Mouse (Mus musculus): ENCODE data around the gene Polr2b. TPM values are rescaled to one million over a fixed set of nuclear protein-coding genes. Genes with fewer than 3 reads are reported as not detected.

The Polr2b gene
- polyA plus RNA-seq, 1 experiment from 2014 or later = 60.9 TPM

- H3K4me1 ChIP-seq (replicated peaks; ENCODE audit: control insufficient read depth, insufficient read depth, low read length) = peaks cover 33% of the 10 kb centered on the region
- H3K27ac ChIP-seq (ENCODE audit: low read length) = peak overlapping the region; percentile 60
- no peak overlapping the region for H3K4me3 ChIP-seq (ENCODE audit: low read length)
- H3K9ac ChIP-seq (ENCODE audit: low read length) = peak overlapping the region; percentile 33; the same call in 1 of the 2 replicates
- no peak overlapping the region for H3K4me2 ChIP-seq (ENCODE audit: low read depth, low read length)
- no peak; the same call in 1 of the 2 replicates for ATAC-seq (ENCODE audit: low read depth)
- no peaks in the 10 kb centered on the region for H3K27me3 ChIP-seq (ENCODE audit: control insufficient read depth, insufficient read depth, low read depth, low read length)
- no peaks in the 10 kb centered on the region for H3K36me3 ChIP-seq (ENCODE audit: control insufficient read depth, insufficient read depth, low read length)
- WGBS = 56% methylated on average over 19 of the region's 19 CpGs
- H3K9me3 ChIP-seq (ENCODE audit: control insufficient read depth, low read length) = no peaks in the 10 kb centered on the region
Observed at GRCm38 (mm10) chr5:77355307-77356265, 45.6 kb downstream of the Polr2b start.

DNA sequence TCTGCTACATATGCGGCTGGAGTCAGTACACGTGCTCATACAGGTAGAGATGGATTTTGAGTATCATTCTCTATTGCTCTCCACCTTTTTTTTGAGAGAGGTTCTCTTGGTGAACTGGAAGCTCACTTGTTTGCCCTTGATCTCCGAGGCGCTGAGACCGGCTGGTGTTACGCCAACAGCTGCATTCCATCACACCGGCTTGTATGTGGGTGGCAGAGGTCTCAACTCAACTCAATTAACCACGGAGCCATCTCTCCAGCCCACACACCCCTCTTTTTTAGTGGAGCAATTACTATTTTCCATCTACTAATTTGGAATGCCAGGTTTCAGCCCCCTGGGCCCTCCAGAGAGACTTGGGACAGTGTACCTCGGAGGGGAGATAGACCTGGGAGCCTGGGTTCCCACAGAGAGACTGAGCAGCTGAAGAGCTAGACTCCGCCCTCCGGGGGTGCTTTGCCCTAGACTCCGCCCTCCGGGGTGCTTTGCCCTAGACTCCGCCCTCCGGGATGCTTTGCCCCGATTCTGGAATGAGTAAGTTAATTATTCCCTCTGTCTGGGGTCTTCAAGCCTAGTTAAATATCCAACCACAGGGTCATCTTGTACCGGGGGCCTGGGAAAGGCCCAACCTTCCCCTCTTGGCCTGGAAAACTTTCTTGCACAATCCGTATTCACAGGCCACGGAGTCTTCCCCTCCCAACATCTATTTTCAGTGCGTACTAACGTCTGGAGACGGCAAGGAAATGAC is 47.6 kb downstream of the Polr2b start:
- H3K9me3 ChIP-seq (ENCODE audit: control insufficient read depth, low read length) = no peaks in the 10 kb centered on the region
- peak overlapping the region; percentile 53 for H3K4me2 ChIP-seq (ENCODE audit: low read depth, low read length)
- H3K27ac ChIP-seq (ENCODE audit: low read length) = peak overlapping the region; percentile 87
- H3K27me3 ChIP-seq (ENCODE audit: control insufficient read depth, insufficient read depth, low read depth, low read length) = no peaks in the 10 kb centered on the region
- H3K9ac ChIP-seq (ENCODE audit: low read length) = peak overlapping the region; percentile 63
- H3K36me3 ChIP-seq (ENCODE audit: control insufficient read depth, insufficient read depth, low read length) = no peaks in the 10 kb centered on the region
- WGBS = 12% methylated on average over 22 of the region's 22 CpGs
- H3K4me1 ChIP-seq (replicated peaks; ENCODE audit: control insufficient read depth, insufficient read depth, low read length) = peaks cover 33% of the 10 kb centered on the region
- peak overlapping the region; percentile 48 for H3K4me3 ChIP-seq (ENCODE audit: low read length)
- peak; percentile 81 for ATAC-seq (ENCODE audit: low read depth)

GRCm38 (mm10) chr5:77358347-77358746 is 48.4 kb downstream of the Polr2b start:
- Histone ChIP-seq H3K4me3 (ENCODE audit: low read length) (peak overlapping the region; percentile 48), H3K9me3 (ENCODE audit: control insufficient read depth, low read length) (no peaks in the 10 kb centered on the region), H3K27me3 (ENCODE audit: control insufficient read depth, insufficient read depth, low read depth, low read length) (no peaks in the 10 kb centered on the region), H3K9ac (ENCODE audit: low read length) (peak overlapping the region; percentile 63), H3K27ac (ENCODE audit: low read length) (peak overlapping the region; percentile 87), H3K4me1 (replicated peaks; ENCODE audit: control insufficient read depth, insufficient read depth, low read length) (peaks cover 33% of the 10 kb centered on the region), H3K36me3 (ENCODE audit: control insufficient read depth, insufficient read depth, low read length) (no peaks in the 10 kb centered on the region), H3K4me2 (ENCODE audit: low read depth, low read length) (peak overlapping the region; percentile 53)
- WGBS = 3% methylated on average over 10 of the region's 10 CpGs
- ATAC-seq (ENCODE audit: low read depth) = peak; percentile 73

GRCm38 (mm10) chr5:77359971-77360370 is 50.0 kb downstream of the Polr2b start:
- Histone ChIP-seq H3K27me3 (ENCODE audit: control insufficient read depth, insufficient read depth, low read depth, low read length) (no peaks in the 10 kb centered on the region), H3K4me3 (ENCODE audit: low read length) (no peak overlapping the region), H3K9ac (ENCODE audit: low read length) (no peak overlapping the region), H3K36me3 (ENCODE audit: control insufficient read depth, insufficient read depth, low read length) (no peaks in the 10 kb centered on the region), H3K4me1 (replicated peaks; ENCODE audit: control insufficient read depth, insufficient read depth, low read length) (peaks cover 25% of the 10 kb centered on the region), H3K9me3 (ENCODE audit: control insufficient read depth, low read length) (no peaks in the 10 kb centered on the region), H3K27ac (ENCODE audit: low read length) (no peak overlapping the region), H3K4me2 (ENCODE audit: low read depth, low read length) (no peak overlapping the region)
- WGBS = 92% methylated on average over 4 of the region's 4 CpGs
- no peak for ATAC-seq (ENCODE audit: low read depth)

- ATAC-seq (ENCODE audit: low read depth) = no peak
- Histone ChIP-seq H3K4me3 (ENCODE audit: low read length) (no peak overlapping the region), H3K36me3 (ENCODE audit: control insufficient read depth, insufficient read depth, low read length) (no peaks in the 10 kb centered on the region), H3K27me3 (ENCODE audit: control insufficient read depth, insufficient read depth, low read depth, low read length) (no peaks in the 10 kb centered on the region), H3K4me1 (replicated peaks; ENCODE audit: control insufficient read depth, insufficient read depth, low read length) (peaks cover 15% of the 10 kb centered on the region), H3K9me3 (ENCODE audit: control insufficient read depth, low read length) (no peaks in the 10 kb centered on the region), H3K4me2 (ENCODE audit: low read depth, low read length) (no peak overlapping the region), H3K27ac (ENCODE audit: low read length) (no peak overlapping the region), H3K9ac (ENCODE audit: low read length) (no peak overlapping the region)
- WGBS = 61% methylated on average over 4 of the region's 4 CpGs
Observed at GRCm38 (mm10) chr5:77361006-77361405, 51.1 kb downstream of the Polr2b start.

- WGBS = 29% methylated on average over 3 of the region's 3 CpGs
- H3K4me2 ChIP-seq (ENCODE audit: low read depth, low read length) = no peak overlapping the region
- H3K27ac ChIP-seq (ENCODE audit: low read length) = no peak overlapping the region
- ATAC-seq (ENCODE audit: low read depth) = no peak
- H3K36me3 ChIP-seq (ENCODE audit: control insufficient read depth, insufficient read depth, low read length) = no peaks in the 10 kb centered on the region
- H3K9ac ChIP-seq (ENCODE audit: low read length) = no peak overlapping the region
- H3K4me1 ChIP-seq (replicated peaks; ENCODE audit: control insufficient read depth, insufficient read depth, low read length) = peaks cover 11% of the 10 kb centered on the region
- H3K9me3 ChIP-seq (ENCODE audit: control insufficient read depth, low read length) = no peaks in the 10 kb centered on the region
- no peaks in the 10 kb centered on the region for H3K27me3 ChIP-seq (ENCODE audit: control insufficient read depth, insufficient read depth, low read depth, low read length)
- H3K4me3 ChIP-seq (ENCODE audit: low read length) = no peak overlapping the region
Observed at GRCm38 (mm10) chr5:77362120-77362519, 52.2 kb downstream of the Polr2b start.

GRCm38 (mm10) chr5:77363650-77364049 is 53.7 kb downstream of the Polr2b start:
- Histone ChIP-seq H3K4me3 (ENCODE audit: low read length) (no peak overlapping the region), H3K4me2 (ENCODE audit: low read depth, low read length) (no peak overlapping the region), H3K9ac (ENCODE audit: low read length) (no peak overlapping the region), H3K36me3 (ENCODE audit: control insufficient read depth, insufficient read depth, low read length) (no peaks in the 10 kb centered on the region), H3K4me1 (replicated peaks; ENCODE audit: control insufficient read depth, insufficient read depth, low read length) (no peaks in the 10 kb centered on the region; the same call in none of the 2 replicates), H3K27ac (ENCODE audit: low read length) (no peak overlapping the region), H3K9me3 (ENCODE audit: control insufficient read depth, low read length) (no peaks in the 10 kb centered on the region), H3K27me3 (ENCODE audit: control insufficient read depth, insufficient read depth, low read depth, low read length) (no peaks in the 10 kb centered on the region)
- WGBS = 72% methylated on average over 6 of the region's 6 CpGs
- ATAC-seq (ENCODE audit: low read depth) = no peak

- H3K4me1 ChIP-seq (replicated peaks; ENCODE audit: control insufficient read depth, insufficient read depth, low read length) = no peaks in the 10 kb centered on the region; the same call in 1 of the 2 replicates
- H3K4me2 ChIP-seq (ENCODE audit: low read depth, low read length) = no peak overlapping the region
- WGBS = 86% methylated on average over 3 of the region's 3 CpGs
- no peak for ATAC-seq (ENCODE audit: low read depth)
- H3K9me3 ChIP-seq (ENCODE audit: control insufficient read depth, low read length) = no peaks in the 10 kb centered on the region
- no peak overlapping the region for H3K27ac ChIP-seq (ENCODE audit: low read length)
- no peak overlapping the region for H3K9ac ChIP-seq (ENCODE audit: low read length)
- H3K27me3 ChIP-seq (ENCODE audit: control insufficient read depth, insufficient read depth, low read depth, low read length) = no peaks in the 10 kb centered on the region
- H3K36me3 ChIP-seq (ENCODE audit: control insufficient read depth, insufficient read depth, low read length) = no peaks in the 10 kb centered on the region
- no peak overlapping the region for H3K4me3 ChIP-seq (ENCODE audit: low read length)
Observed at GRCm38 (mm10) chr5:77364443-77365038, 54.6 kb downstream of the Polr2b start.

DNA sequence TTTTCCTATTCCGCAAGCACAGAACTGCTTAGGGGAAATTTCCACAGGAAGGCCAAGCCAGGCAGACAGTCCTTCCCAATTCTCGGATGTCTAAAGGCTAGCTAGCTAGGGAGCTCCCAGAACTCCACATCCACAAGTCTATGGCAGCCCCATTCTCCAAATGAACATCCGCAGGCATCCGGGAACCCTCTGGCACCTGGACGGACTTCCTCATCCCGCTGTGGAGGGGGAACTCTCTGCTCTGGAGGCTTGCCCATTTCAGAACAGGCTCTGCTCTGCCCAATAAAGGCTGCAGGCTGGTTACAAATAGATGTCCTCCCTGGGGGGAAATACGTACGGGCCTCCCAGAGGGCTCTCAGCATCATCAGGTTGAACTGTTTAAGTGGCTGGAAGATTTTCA is 56.4 kb downstream of the Polr2b start:
- Histone ChIP-seq H3K9ac (ENCODE audit: low read length) (no peak overlapping the region), H3K4me2 (ENCODE audit: low read depth, low read length) (no peak overlapping the region), H3K9me3 (ENCODE audit: control insufficient read depth, low read length) (no peaks in the 10 kb centered on the region), H3K27me3 (ENCODE audit: control insufficient read depth, insufficient read depth, low read depth, low read length) (no peaks in the 10 kb centered on the region), H3K36me3 (ENCODE audit: control insufficient read depth, insufficient read depth, low read length) (no peaks in the 10 kb centered on the region), H3K4me1 (replicated peaks; ENCODE audit: control insufficient read depth, insufficient read depth, low read length) (peaks cover 2% of the 10 kb centered on the region; the same call in 1 of the 2 replicates), H3K27ac (ENCODE audit: low read length) (no peak overlapping the region), H3K4me3 (ENCODE audit: low read length) (no peak overlapping the region)
- WGBS = 87% methylated on average over 8 of the region's 8 CpGs
- no peak for ATAC-seq (ENCODE audit: low read depth)

Measured in lung, embryonic 16.5 days (tissue).